Mouse (Mus musculus): ENCODE data around the gene Atp5j2. TPM values are rescaled to one million over a fixed set of nuclear protein-coding genes. Genes with fewer than 3 reads are reported as not detected.
"Not testable (repeated sequence)": the region's sequence is repeated elsewhere in the genome, so short reads cannot be mapped to it uniquely, and the experiment has no call there.

Atp5j2 gene
- 129 and 175 TPM in 2 replicates for polyA plus RNA-seq (2012; rRNA removed)

- TF ChIP-seq CTCF (IDR thresholded peaks at IDR 0.05; ENCODE audit: borderline replicate concordance, control insufficient read depth, extremely low read depth, insufficient read depth, low read length, poor library complexity) (no peak), POLR2A (IDR thresholded peaks at IDR 0.05; ENCODE audit: control insufficient read depth, extremely low read depth, insufficient read depth, low read length, poor library complexity) (no peak)
- WGBS, result 97% methylated on average over 2 of the region's 2 CpGs
- peak within 1 kb of the TSS; percentile 80 for H3K4me3 ChIP-seq (ENCODE audit: control insufficient read depth, insufficient read depth, low read length)
- peaks cover 26% of the 10 kb centered on the region for H3K36me3 ChIP-seq (ENCODE audit: control insufficient read depth, insufficient read depth, low read length)
- no peak for DNase-seq
- peaks cover 11% of the 10 kb centered on the region for H3K4me1 ChIP-seq (replicated peaks; ENCODE audit: control insufficient read depth, insufficient read depth, low read length)
- H3K27ac ChIP-seq (ENCODE audit: control insufficient read depth, insufficient read depth, low read length), result peak within 1 kb of the TSS; percentile 4
- no peaks in the 10 kb centered on the region for H3K27me3 ChIP-seq (ENCODE audit: control insufficient read depth, insufficient read depth, low read length)
Observed at GRCm38 (mm10) chr5:145191962-145192361, at the start of gene Atp5j2. Gene Atp5j2 (minus strand): TSS chr5:145192062.

- Histone ChIP-seq H3K4me3 (ENCODE audit: control insufficient read depth, insufficient read depth, low read length) (no peak overlapping the region), H3K27ac (ENCODE audit: control insufficient read depth, insufficient read depth, low read length) (no peak overlapping the region), H3K36me3 (ENCODE audit: control insufficient read depth, insufficient read depth, low read length) (peaks cover 47% of the 10 kb centered on the region), H3K27me3 (ENCODE audit: control insufficient read depth, insufficient read depth, low read length) (no peaks in the 10 kb centered on the region), H3K4me1 (replicated peaks; ENCODE audit: control insufficient read depth, insufficient read depth, low read length) (peaks cover 4% of the 10 kb centered on the region)
- peak; percentile 41 for DNase-seq
- TF ChIP-seq CTCF (IDR thresholded peaks at IDR 0.05; ENCODE audit: borderline replicate concordance, control insufficient read depth, extremely low read depth, insufficient read depth, low read length, poor library complexity), result no peak
- TF ChIP-seq POLR2A (IDR thresholded peaks at IDR 0.05; ENCODE audit: control insufficient read depth, extremely low read depth, insufficient read depth, low read length, poor library complexity), result no peak
Observed at GRCm38 (mm10) chr5:145234636-145235035, 42.8 kb upstream of the Atp5j2 start.

- no peak for TF ChIP-seq POLR2A (IDR thresholded peaks at IDR 0.05; ENCODE audit: control insufficient read depth, extremely low read depth, insufficient read depth, low read length, poor library complexity)
- peaks cover 4% of the 10 kb centered on the region for H3K4me1 ChIP-seq (replicated peaks; ENCODE audit: control insufficient read depth, insufficient read depth, low read length)
Observed at GRCm38 (mm10) chr5:145231893-145232411, 40.1 kb upstream of the Atp5j2 start.

GRCm38 (mm10) chr5:145231367-145231871 is 39.6 kb upstream of the Atp5j2 start, which contains the start of gene Zfp655:
Gene Zfp655 (plus strand): TSS chr5:145231715.
- DNase-seq, result peak; percentile 97
- peak within 1 kb of the TSS; percentile 48; the same call in 1 of the 2 replicates for H3K27ac ChIP-seq (ENCODE audit: control insufficient read depth, insufficient read depth, low read length)
- no peaks in the 10 kb centered on the region for H3K27me3 ChIP-seq (ENCODE audit: control insufficient read depth, insufficient read depth, low read length)
- peaks cover 4% of the 10 kb centered on the region for H3K4me1 ChIP-seq (replicated peaks; ENCODE audit: control insufficient read depth, insufficient read depth, low read length)
- peak within 1 kb of the TSS; percentile 78 for H3K4me3 ChIP-seq (ENCODE audit: control insufficient read depth, insufficient read depth, low read length)
- under 1% methylated on average over 42 of the region's 42 CpGs for WGBS
- peaks cover 21% of the 10 kb centered on the region for H3K36me3 ChIP-seq (ENCODE audit: control insufficient read depth, insufficient read depth, low read length)
- TF ChIP-seq POLR2A (IDR thresholded peaks at IDR 0.05; ENCODE audit: control insufficient read depth, extremely low read depth, insufficient read depth, low read length, poor library complexity), result peak; percentile 91
- peak; percentile 43; the same call in 1 of the 2 replicates for TF ChIP-seq CTCF (IDR thresholded peaks at IDR 0.05; ENCODE audit: borderline replicate concordance, control insufficient read depth, extremely low read depth, insufficient read depth, low read length, poor library complexity)

More at GRCm38 (mm10) chr5:145231893-145232411, 40.1 kb upstream of the Atp5j2 start:
- Histone ChIP-seq H3K4me3 (ENCODE audit: control insufficient read depth, insufficient read depth, low read length) (peak overlapping the region; percentile 78), H3K27me3 (ENCODE audit: control insufficient read depth, insufficient read depth, low read length) (no peaks in the 10 kb centered on the region), H3K27ac (ENCODE audit: control insufficient read depth, insufficient read depth, low read length) (no peak overlapping the region), H3K36me3 (ENCODE audit: control insufficient read depth, insufficient read depth, low read length) (peaks cover 24% of the 10 kb centered on the region)
- under 1% methylated on average over 49 of the region's 49 CpGs for WGBS
- no peak for DNase-seq

GRCm38 (mm10) chr5:145230641-145231040 is 38.8 kb upstream of the Atp5j2 start:
- H3K4me1 ChIP-seq (replicated peaks; ENCODE audit: control insufficient read depth, insufficient read depth, low read length), result peaks cover 4% of the 10 kb centered on the region
- no peak for TF ChIP-seq CTCF (IDR thresholded peaks at IDR 0.05; ENCODE audit: borderline replicate concordance, control insufficient read depth, extremely low read depth, insufficient read depth, low read length, poor library complexity)
- TF ChIP-seq POLR2A (IDR thresholded peaks at IDR 0.05; ENCODE audit: control insufficient read depth, extremely low read depth, insufficient read depth, low read length, poor library complexity), result no peak
- no peak for DNase-seq
- no peak overlapping the region for H3K4me3 ChIP-seq (ENCODE audit: control insufficient read depth, insufficient read depth, low read length)
- H3K36me3 ChIP-seq (ENCODE audit: control insufficient read depth, insufficient read depth, low read length), result peaks cover 19% of the 10 kb centered on the region
- H3K27ac ChIP-seq (ENCODE audit: control insufficient read depth, insufficient read depth, low read length), result no peak overlapping the region
- 93% methylated on average over 4 of the region's 4 CpGs for WGBS
- no peaks in the 10 kb centered on the region for H3K27me3 ChIP-seq (ENCODE audit: control insufficient read depth, insufficient read depth, low read length)

GRCm38 (mm10) chr5:145229283-145229682 is 37.4 kb upstream of the Atp5j2 start:
- not testable (repeated sequence) for H3K36me3 ChIP-seq (ENCODE audit: control insufficient read depth, insufficient read depth, low read length); DNase-seq; H3K4me1 ChIP-seq (replicated peaks; ENCODE audit: control insufficient read depth, insufficient read depth, low read length); H3K4me3 ChIP-seq (ENCODE audit: control insufficient read depth, insufficient read depth, low read length); H3K27ac ChIP-seq (ENCODE audit: control insufficient read depth, insufficient read depth, low read length); H3K27me3 ChIP-seq (ENCODE audit: control insufficient read depth, insufficient read depth, low read length)
- WGBS, result 87% methylated on average over 6 of the region's 6 CpGs

GRCm38 (mm10) chr5:145226453-145226852 is 34.6 kb upstream of the Atp5j2 start:
- WGBS, result 74% methylated on average over 2 of the region's 2 CpGs
- Histone ChIP-seq H3K27me3 (ENCODE audit: control insufficient read depth, insufficient read depth, low read length) (no peaks in the 10 kb centered on the region), H3K4me1 (replicated peaks; ENCODE audit: control insufficient read depth, insufficient read depth, low read length) (peaks cover 4% of the 10 kb centered on the region), H3K36me3 (ENCODE audit: control insufficient read depth, insufficient read depth, low read length) (peaks cover under 1% of the 10 kb centered on the region; the same call in 1 of the 2 replicates), H3K4me3 (ENCODE audit: control insufficient read depth, insufficient read depth, low read length) (no peak overlapping the region), H3K27ac (ENCODE audit: control insufficient read depth, insufficient read depth, low read length) (no peak overlapping the region)
- no peak for TF ChIP-seq POLR2A (IDR thresholded peaks at IDR 0.05; ENCODE audit: control insufficient read depth, extremely low read depth, insufficient read depth, low read length, poor library complexity)
- no peak for TF ChIP-seq CTCF (IDR thresholded peaks at IDR 0.05; ENCODE audit: borderline replicate concordance, control insufficient read depth, extremely low read depth, insufficient read depth, low read length, poor library complexity)
- DNase-seq, result no peak

All from thymus, adult 2 months (tissue).